ENCODE assay signal across 16 mouse cellular contexts in genomic region chr1:73941697-73942096, GRCm38 (mm10).
DNase-seq lines count a peak whose midpoint lies in the region; ATAC-seq and TF ChIP-seq lines count a peak whose summit lies in the region.
"Had no signal": no experiment of that assay in that cellular context is flagged by ENCODE, and none has a peak within 500 bp of the region (broad histone marks: within the 10 kb centered on the region; RNA-seq: fewer than 3 reads in every experiment).

No protein-coding gene starts in this region.

- H3K36me3 ChIP-seq in forebrain, embryonic 10.5 days (replicated peaks), result no peaks in the 10 kb centered on the region
- no peaks in the 10 kb centered on the region; the same call in 1 of the 2 replicates for H3K36me3 ChIP-seq in forebrain, embryonic 11.5 days (ENCODE audit: control insufficient read depth, insufficient read depth, low read length)
- peaks cover 16% of the 10 kb centered on the region; the same call in 1 of the 2 replicates for H3K36me3 ChIP-seq in intestine, embryonic 14.5 days (ENCODE audit: control insufficient read depth, insufficient read depth, low read length)
- peaks cover 14% of the 10 kb centered on the region; the same call in 1 of the 2 replicates for H3K36me3 ChIP-seq in intestine, postnatal 0 days (ENCODE audit: control insufficient read depth, insufficient read depth)
- peaks cover 17% of the 10 kb centered on the region for H3K36me3 ChIP-seq in embryonic facial prominence, embryonic 10.5 days (replicated peaks)
- peaks cover 23% of the 10 kb centered on the region; the same call in 1 of the 2 replicates for H3K36me3 ChIP-seq in limb, embryonic 14.5 days (ENCODE audit: control insufficient read depth, insufficient read depth, low read length)
- 0 out of 2 replicates have a peak, but pooled peaks cover 6% of the 10 kb centered on the region for H3K36me3 ChIP-seq in liver, postnatal 0 days (replicated peaks; ENCODE audit: insufficient read depth, low read length)
- H3K36me3 ChIP-seq: hindbrain, embryonic 12.5 days; midbrain, embryonic 15.5 days had no signal

- no peak for TF ChIP-seq EP300 in liver, postnatal 0 days (IDR thresholded peaks at IDR 0.05; ENCODE audit: low read depth)

- no peak for DNase-seq in forebrain, embryonic 10.5 days (ENCODE audit: extremely low spot score, low spot score)
- no peak for DNase-seq in forebrain, embryonic 11.5 days (ENCODE audit: low spot score)
- no peak for DNase-seq in intestine, embryonic 14.5 days (ENCODE audit: low spot score)
- DNase-seq in embryonic facial prominence, embryonic 10.5 days (ENCODE audit: low spot score), result no peak
- DNase-seq in limb, embryonic 14.5 days (ENCODE audit: low spot score), result no peak
- DNase-seq in ovary, adult 18-20 months (ENCODE audit: low spot score), result no peak
- DNase-seq in liver, postnatal 0 days, result no peak
- DNase-seq: adrenal gland, postnatal 14 days; cerebellum, adult 2 months; layer of hippocampus, postnatal 36 days; lung, adult 2 months; thymus, postnatal 25 days had no signal

- no peak for ATAC-seq in forebrain, embryonic 11.5 days (replicated peaks; ENCODE audit: low FRiP score)
- no peak for ATAC-seq in intestine, embryonic 14.5 days (replicated peaks; ENCODE audit: low FRiP score, low TSS enrichment, low read depth)
- ATAC-seq in intestine, postnatal 0 days, result no peak
- no peak for ATAC-seq in limb, embryonic 14.5 days (ENCODE audit: low FRiP score, low read depth)
- ATAC-seq in liver, postnatal 0 days, result no peak
- ATAC-seq: forebrain, embryonic 14.5 days; midbrain, embryonic 15.5 days had no signal

- no peak for TF ChIP-seq CTCF in intestine, postnatal 0 days (IDR thresholded peaks at IDR 0.05; ENCODE audit: low read depth)
- TF ChIP-seq CTCF in liver, postnatal 0 days (IDR thresholded peaks at IDR 0.05; ENCODE audit: low read depth), result no peak

- H3K4me2 ChIP-seq in forebrain, embryonic 11.5 days (ENCODE audit: low read depth, low read length, severe bottlenecking), result no peak overlapping the region
- no peak overlapping the region for H3K4me2 ChIP-seq in intestine, embryonic 14.5 days (ENCODE audit: low read length)
- H3K4me2 ChIP-seq in intestine, postnatal 0 days (replicated peaks; ENCODE audit: low read depth), result no peak overlapping the region
- H3K4me2 ChIP-seq in limb, embryonic 14.5 days (replicated peaks; ENCODE audit: low read depth, low read length, severe bottlenecking), result no peak overlapping the region
- H3K4me2 ChIP-seq in liver, postnatal 0 days (ENCODE audit: low read depth, low read length), result no peak overlapping the region
- H3K4me2 ChIP-seq: hindbrain, embryonic 12.5 days; midbrain, embryonic 15.5 days had no signal

- no peaks in the 10 kb centered on the region for H3K27me3 ChIP-seq in forebrain, embryonic 10.5 days (ENCODE audit: poor library complexity, severe bottlenecking)
- no peaks in the 10 kb centered on the region for H3K27me3 ChIP-seq in forebrain, embryonic 11.5 days (ENCODE audit: control insufficient read depth, insufficient read depth, low read length)
- H3K27me3 ChIP-seq in intestine, embryonic 14.5 days (replicated peaks; ENCODE audit: control insufficient read depth, insufficient read depth, low read length), result no peaks in the 10 kb centered on the region
- H3K27me3 ChIP-seq in intestine, postnatal 0 days (replicated peaks; ENCODE audit: control insufficient read depth, insufficient read depth, low read length), result no peaks in the 10 kb centered on the region
- H3K27me3 ChIP-seq in embryonic facial prominence, embryonic 10.5 days (replicated peaks; ENCODE audit: low read depth, poor library complexity, severe bottlenecking), result no peaks in the 10 kb centered on the region
- no peaks in the 10 kb centered on the region for H3K27me3 ChIP-seq in limb, embryonic 14.5 days (ENCODE audit: control insufficient read depth, insufficient read depth, low read length)
- H3K27me3 ChIP-seq in liver, postnatal 0 days (ENCODE audit: insufficient read depth, low read length), result no peaks in the 10 kb centered on the region
- H3K27me3 ChIP-seq: hindbrain, embryonic 12.5 days; midbrain, embryonic 15.5 days had no signal

- peaks cover 51% of the 10 kb centered on the region for H3K4me1 ChIP-seq in forebrain, embryonic 10.5 days
- 0 out of 2 replicates have a peak, but pooled peaks cover 2% of the 10 kb centered on the region for H3K4me1 ChIP-seq in forebrain, embryonic 11.5 days (replicated peaks; ENCODE audit: control insufficient read depth, insufficient read depth, low read length)
- peaks cover 7% of the 10 kb centered on the region for H3K4me1 ChIP-seq in intestine, embryonic 14.5 days (replicated peaks; ENCODE audit: control insufficient read depth, insufficient read depth, low read length)
- H3K4me1 ChIP-seq in intestine, postnatal 0 days (replicated peaks; ENCODE audit: control insufficient read depth, insufficient read depth, low read length), result no peaks in the 10 kb centered on the region
- H3K4me1 ChIP-seq in embryonic facial prominence, embryonic 10.5 days, result peaks cover 49% of the 10 kb centered on the region
- H3K4me1 ChIP-seq in limb, embryonic 14.5 days (ENCODE audit: control insufficient read depth, insufficient read depth, low read length), result peaks cover 26% of the 10 kb centered on the region
- H3K4me1 ChIP-seq in liver, postnatal 0 days (ENCODE audit: insufficient read depth), result peaks cover 5% of the 10 kb centered on the region; the same call in 1 of the 2 replicates

- no peak overlapping the region for H3K9ac ChIP-seq in forebrain, embryonic 11.5 days (ENCODE audit: low read length)
- H3K9ac ChIP-seq in intestine, embryonic 14.5 days (ENCODE audit: low read length), result no peak overlapping the region
- H3K9ac ChIP-seq in intestine, postnatal 0 days (ENCODE audit: low read depth, low read length), result no peak overlapping the region
- no peak overlapping the region for H3K9ac ChIP-seq in limb, embryonic 14.5 days (ENCODE audit: low read depth, low read length, severe bottlenecking)
- H3K9ac ChIP-seq in liver, postnatal 0 days (replicated peaks), result no peak overlapping the region
- H3K9ac ChIP-seq: hindbrain, embryonic 12.5 days; midbrain, embryonic 15.5 days had no signal

- no peak overlapping the region for H3K4me3 ChIP-seq in forebrain, embryonic 10.5 days
- no peak overlapping the region for H3K4me3 ChIP-seq in forebrain, embryonic 11.5 days (ENCODE audit: low read depth, low read length)
- no peak overlapping the region for H3K4me3 ChIP-seq in intestine, embryonic 14.5 days (ENCODE audit: low read depth, low read length)
- H3K4me3 ChIP-seq in intestine, postnatal 0 days (ENCODE audit: low read depth, low read length), result no peak overlapping the region
- H3K4me3 ChIP-seq in embryonic facial prominence, embryonic 10.5 days, result no peak overlapping the region
- H3K4me3 ChIP-seq in limb, embryonic 14.5 days (replicated peaks; ENCODE audit: low read length), result no peak overlapping the region
- H3K4me3 ChIP-seq in liver, postnatal 0 days (ENCODE audit: low read depth, low read length), result no peak overlapping the region
- H3K4me3 ChIP-seq: hindbrain, embryonic 12.5 days; midbrain, embryonic 15.5 days had no signal

- H3K27ac ChIP-seq in forebrain, embryonic 10.5 days, result peak overlapping the region; percentile 76
- no peak overlapping the region for H3K27ac ChIP-seq in forebrain, embryonic 11.5 days (ENCODE audit: low read depth, low read length)
- peak overlapping the region; percentile 5; the same call in 1 of the 2 replicates for H3K27ac ChIP-seq in intestine, embryonic 14.5 days (ENCODE audit: low read depth)
- H3K27ac ChIP-seq in intestine, postnatal 0 days (ENCODE audit: low read depth, low read length), result no peak overlapping the region
- H3K27ac ChIP-seq in embryonic facial prominence, embryonic 10.5 days (replicated peaks), result peak overlapping the region; percentile 66
- peak overlapping the region; percentile 86 for H3K27ac ChIP-seq in limb, embryonic 14.5 days (replicated peaks; ENCODE audit: low read depth, low read length)
- no peak overlapping the region for H3K27ac ChIP-seq in liver, postnatal 0 days (ENCODE audit: low read depth)
- H3K27ac ChIP-seq: hindbrain, embryonic 12.5 days; midbrain, embryonic 15.5 days had no signal

- no peaks in the 10 kb centered on the region for H3K9me3 ChIP-seq in forebrain, embryonic 10.5 days
- H3K9me3 ChIP-seq in forebrain, embryonic 11.5 days (ENCODE audit: control insufficient read depth, low read length), result no peaks in the 10 kb centered on the region
- H3K9me3 ChIP-seq in intestine, embryonic 14.5 days (ENCODE audit: control insufficient read depth, low read length), result no peaks in the 10 kb centered on the region
- no peaks in the 10 kb centered on the region for H3K9me3 ChIP-seq in intestine, postnatal 0 days (ENCODE audit: control insufficient read depth)
- H3K9me3 ChIP-seq in embryonic facial prominence, embryonic 10.5 days, result no peaks in the 10 kb centered on the region
- H3K9me3 ChIP-seq in limb, embryonic 14.5 days (ENCODE audit: control insufficient read depth, low read length), result no peaks in the 10 kb centered on the region
- H3K9me3 ChIP-seq in liver, postnatal 0 days (ENCODE audit: low read length), result no peaks in the 10 kb centered on the region
- H3K9me3 ChIP-seq: hindbrain, embryonic 12.5 days; midbrain, embryonic 15.5 days had no signal

- 59% methylated on average over 9 of the region's 9 CpGs for WGBS in forebrain, embryonic 10.5 days
- 46% methylated on average over 9 of the region's 9 CpGs for WGBS in forebrain, embryonic 11.5 days
- whole genome bisulfite sequencing in intestine, embryonic 14.5 days, result 82% methylated on average over 9 of the region's 9 CpGs
- WGBS in intestine, postnatal 0 days, result 81% methylated on average over 9 of the region's 9 CpGs
- WGBS in embryonic facial prominence, embryonic 10.5 days, result 68% methylated on average over 9 of the region's 9 CpGs
- WGBS in limb, embryonic 14.5 days, result 79% methylated on average over 9 of the region's 9 CpGs
- WGBS in liver, postnatal 0 days (ENCODE audit: insufficient replicate concordance), result 93% methylated on average over 9 of the region's 9 CpGs

- TF ChIP-seq POLR2A in limb, embryonic 14.5 days (IDR thresholded peaks at IDR 0.05; ENCODE audit: borderline replicate concordance, extremely low read depth, insufficient read depth, insufficient read length), result no peak

Comparison
In these comparisons a context has a peak if more than half of its experiments do, and no peak if none do; other contexts are left out.
1. H3K27ac ChIP-seq: peak in forebrain, embryonic 10.5 days (single experiment), intestine, embryonic 14.5 days (single experiment), embryonic facial prominence, embryonic 10.5 days (single experiment) and limb, embryonic 14.5 days (single experiment); none in forebrain, embryonic 11.5 days (single experiment), intestine, postnatal 0 days (single experiment) and liver, postnatal 0 days (single experiment).